Mouse (Mus musculus) testis, adult 2 months (tissue): Measurements from ENCODE around the gene Parp3.

ENCODE experiments used
- CTCF ChIP-seq: fragments of 200-500 bp; IDR thresholded peaks from 2 replicates; pipeline ENCODE4 v1.5.1; 2012; ENCODE audit warnings: low read depth, mild to moderate bottlenecking, inconsistent platforms, low read length, moderate library complexity; ENCODE audit not compliant: control insufficient read depth, insufficient read depth, insufficient replicate concordance
- POLR2A ChIP-seq: fragments of 200-500 bp; IDR thresholded peaks from 2 replicates; pipeline ENCODE4 v1.6.1; 2012; ENCODE audit warnings: low read depth, mild to moderate bottlenecking, inconsistent platforms, low read length, moderate library complexity; ENCODE audit not compliant: control insufficient read depth

DNA sequence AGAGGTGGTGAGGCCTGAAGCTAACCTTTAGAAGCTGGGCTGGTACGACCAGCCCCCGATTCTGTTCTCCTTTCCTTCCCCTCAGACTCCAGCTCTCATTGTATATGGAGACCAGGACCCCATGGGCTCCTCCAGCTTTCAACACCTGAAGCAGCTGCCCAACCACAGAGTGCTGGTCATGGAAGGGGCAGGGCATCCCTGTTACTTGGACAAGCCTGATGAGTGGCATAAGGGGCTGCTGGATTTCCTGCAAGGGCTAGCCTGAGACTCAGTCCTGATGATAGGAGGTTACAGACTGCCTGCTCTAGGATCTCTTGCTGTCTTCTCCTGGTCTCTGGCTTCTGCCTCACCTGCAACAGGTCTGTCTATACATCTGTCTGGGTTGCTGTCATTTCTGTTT lies 24.9 kb downstream of the Parp3 start:
- no peak for TF ChIP-seq POLR2A
- no peak for TF ChIP-seq CTCF
